Mouse (Mus musculus) spleen, adult 2 months (tissue): ENCODE results near the gene Akap11. TPM values are rescaled to one million over a fixed set of nuclear protein-coding genes. Genes with fewer than 3 reads are reported as not detected.
"Not testable (repeated sequence)": the region's sequence is repeated elsewhere in the genome, so short reads cannot be mapped to it uniquely, and the experiment has no call there.

Experiments
- DNase-seq, 2 experiments: peaks; one replicate each; pipeline versions ENCODE4 v3.0.0 to v3.0.0-alpha.2; 2012 to 2021; ENCODE audit warnings: low spot score in 2 of 2, low read depth in 1 of 2
- H3K27ac ChIP-seq: fragments of 200-500 bp; 2 replicates; pipeline ENCODE4 v1.5.1; 2012; ENCODE audit warnings: low read length, inconsistent platforms; ENCODE audit not compliant: insufficient read depth
- H3K27me3 ChIP-seq: fragments of 200-500 bp; 2 replicates; pipeline ENCODE4 v1.6.1; 2012; ENCODE audit warnings: mild to moderate bottlenecking, moderate library complexity, low read length, inconsistent platforms; ENCODE audit not compliant: control insufficient read depth, insufficient read depth
- H3K36me3 ChIP-seq: fragments of 200-500 bp; 2 replicates; pipeline ENCODE4 v1.6.1; 2012; ENCODE audit warnings: mild to moderate bottlenecking, low read length, inconsistent platforms; ENCODE audit not compliant: control insufficient read depth, insufficient read depth
- H3K4me1 ChIP-seq: fragments of 200-500 bp; 2 replicates; pipeline ENCODE4 v1.6.1; 2011; ENCODE audit warnings: inconsistent platforms; ENCODE audit not compliant: control insufficient read depth, insufficient read depth, insufficient read length
- H3K4me3 ChIP-seq: fragments of 200-500 bp; 2 replicates; pipeline ENCODE4 v1.5.1; 2011; ENCODE audit warnings: mild to moderate bottlenecking, inconsistent platforms; ENCODE audit not compliant: insufficient read depth, insufficient read length; ENCODE audit errors: extremely low read depth
- CTCF ChIP-seq: fragments of 200-500 bp; IDR thresholded peaks from 2 replicates; pipeline ENCODE4 v1.5.1; 2011; ENCODE audit warnings: mild to moderate bottlenecking, inconsistent platforms; ENCODE audit not compliant: insufficient read depth, insufficient read length, insufficient replicate concordance; ENCODE audit errors: extremely low read depth
- POLR2A ChIP-seq: fragments of 200-500 bp; IDR thresholded peaks from 2 replicates; pipeline ENCODE4 v1.6.1; 2011; ENCODE audit warnings: low read depth, low read length, inconsistent platforms
- WGBS: fragments of 180-500 bp; shearing (Covaris S2); methylation state at CpG from one replicate; pipeline ENCODE4 v1.1.7; 2018; 5-methylcytosine and 5-hydroxymethylcytosine counted together
- polyA plus RNA-seq: library from polyadenylated mRNA; depleted of rRNA; stranded (reverse); fragments of >200 nt; gene quantifications from 2 replicates; pipeline ENCODE4 v1.2.3, GENCODE M21; 2012

Gene Akap11
- polyA plus RNA-seq, 1 experiment = 3.1 TPM

DNA sequence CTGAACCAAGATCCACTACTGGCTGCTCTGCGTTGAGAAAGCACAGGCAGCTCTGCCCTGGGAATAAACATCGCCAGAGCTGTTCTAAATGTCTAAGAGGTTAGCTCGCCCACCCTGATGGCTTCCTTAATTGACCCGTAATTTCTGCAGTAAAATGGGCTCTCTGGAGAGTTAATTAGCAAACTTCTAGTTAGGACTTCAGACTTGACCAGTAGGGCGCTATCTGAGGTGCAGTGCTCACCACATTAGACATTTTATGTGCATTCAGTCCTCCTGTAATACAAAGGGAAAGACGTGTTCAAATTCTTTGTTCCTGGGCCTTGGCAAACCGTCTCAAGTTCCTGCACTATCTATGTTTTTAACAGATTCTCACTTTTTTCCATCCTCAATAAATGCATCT is 26.6 kb upstream of the Akap11 start:
- no peak for DNase-seq
- H3K4me1 ChIP-seq = no peaks in the 10 kb centered on the region
- H3K27ac ChIP-seq = no peak overlapping the region
- 92% methylated on average over 7 of the region's 7 CpGs for WGBS
- TF ChIP-seq CTCF (no peak), POLR2A (no peak)
- no peaks in the 10 kb centered on the region for H3K27me3 ChIP-seq
- H3K4me3 ChIP-seq = no peak overlapping the region
- H3K36me3 ChIP-seq = no peaks in the 10 kb centered on the region

DNA sequence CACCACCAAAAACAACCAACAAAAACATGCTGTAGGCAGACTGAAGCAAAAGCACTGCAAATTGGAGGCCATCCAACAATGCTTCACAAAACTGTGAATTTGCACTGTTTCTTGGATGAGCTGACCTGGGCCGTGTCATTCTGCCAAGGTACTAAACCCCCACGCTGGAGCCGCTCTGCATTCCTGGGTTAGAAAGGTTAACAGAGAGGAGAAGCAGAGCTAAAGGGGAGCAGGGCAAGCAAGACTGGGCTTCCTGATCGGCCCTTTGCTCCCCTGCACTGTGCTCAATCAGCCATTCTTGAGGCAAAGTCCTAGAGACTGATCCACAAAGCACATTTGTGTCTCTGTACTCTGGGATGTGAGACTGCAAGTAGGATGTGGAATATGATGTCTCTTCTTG is 25.5 kb upstream of the Akap11 start:
- Histone ChIP-seq H3K4me3 (no peak overlapping the region), H3K27ac (no peak overlapping the region)
- no peak for DNase-seq

DNA sequence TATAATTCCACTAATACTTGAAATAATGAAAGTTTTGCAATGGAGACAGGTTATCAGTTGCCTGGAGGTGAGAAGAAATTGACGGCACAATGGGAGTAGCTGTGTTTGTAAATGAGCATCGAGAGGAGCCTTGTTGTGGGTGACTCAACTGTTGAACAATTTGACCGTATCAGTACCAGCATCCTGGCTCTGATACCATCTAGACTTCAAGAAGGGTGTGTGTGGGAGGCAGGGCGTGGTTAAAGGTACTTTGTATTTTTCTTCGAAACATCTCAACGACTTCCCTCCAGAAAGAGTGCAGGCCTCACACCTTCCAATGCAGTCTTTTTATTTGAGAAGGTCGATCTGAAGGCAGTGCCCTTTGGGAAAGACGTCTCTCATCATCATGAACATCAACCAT is 22.4 kb upstream of the Akap11 start:
- no peaks in the 10 kb centered on the region for H3K4me1 ChIP-seq
- H3K27ac ChIP-seq = no peak overlapping the region
- DNase-seq = no peak
- WGBS = 69% methylated on average over 8 of the region's 8 CpGs
- H3K36me3 ChIP-seq = no peaks in the 10 kb centered on the region
- no peak overlapping the region for H3K4me3 ChIP-seq
- TF ChIP-seq CTCF (no peak), POLR2A (no peak)
- H3K27me3 ChIP-seq = no peaks in the 10 kb centered on the region

More for the DNA sequence above, 25.5 kb upstream of the Akap11 start:
- TF ChIP-seq CTCF (no peak), POLR2A (no peak)
- Histone ChIP-seq H3K36me3 (no peaks in the 10 kb centered on the region), H3K27me3 (no peaks in the 10 kb centered on the region), H3K4me1 (no peaks in the 10 kb centered on the region)
- 84% methylated on average over 4 of the region's 4 CpGs for WGBS

DNA sequence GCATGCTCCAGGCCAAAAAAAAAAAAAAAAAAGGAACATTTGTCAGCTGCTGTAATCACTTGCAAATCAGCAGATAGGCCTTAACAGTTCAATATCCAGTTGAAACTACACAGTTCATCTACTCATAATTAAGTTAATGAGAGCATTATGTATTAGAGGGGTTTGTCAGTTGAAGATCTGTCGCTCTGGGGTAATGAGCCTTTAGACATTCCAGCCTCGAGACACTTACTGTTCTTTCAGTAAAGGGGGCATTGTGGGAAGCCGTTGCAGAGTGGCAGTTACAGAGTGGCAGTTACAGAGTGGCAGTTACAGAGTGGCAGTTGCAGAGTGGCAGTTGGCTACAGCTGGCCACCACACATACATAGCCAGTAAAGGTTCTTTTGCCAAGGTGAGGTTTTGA is 18.2 kb upstream of the Akap11 start:
- H3K4me3 ChIP-seq, H3K27ac ChIP-seq, H3K4me1 ChIP-seq, H3K36me3 ChIP-seq, H3K27me3 ChIP-seq, DNase-seq: not testable (repeated sequence)
- WGBS = 73% methylated on average over 3 of the region's 3 CpGs

DNA sequence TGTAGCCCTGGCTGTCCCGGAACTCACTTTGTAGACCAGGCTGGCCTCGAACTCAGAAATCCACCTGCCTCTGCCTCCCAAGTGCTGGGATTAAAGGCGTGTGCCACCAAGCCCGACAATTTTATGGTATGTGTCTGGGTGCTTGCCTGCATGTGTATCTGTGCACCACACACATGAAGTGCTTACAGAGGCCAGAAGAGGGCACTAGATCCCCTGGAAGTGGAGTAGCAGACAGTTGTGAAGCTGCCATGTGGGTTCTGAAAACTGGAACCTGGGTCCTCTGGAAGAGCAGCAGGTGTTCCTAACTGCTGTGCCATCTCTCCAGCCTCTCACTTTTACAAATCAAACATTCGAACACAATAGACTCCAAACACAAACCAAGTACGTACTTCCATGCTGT is 17.1 kb upstream of the Akap11 start:
- no peaks in the 10 kb centered on the region for H3K36me3 ChIP-seq
- no peak for DNase-seq
- H3K27me3 ChIP-seq = no peaks in the 10 kb centered on the region
- 92% methylated on average over 6 of the region's 6 CpGs for WGBS
- H3K4me1 ChIP-seq = no peaks in the 10 kb centered on the region
- TF ChIP-seq CTCF = no peak
- no peak for TF ChIP-seq POLR2A
- no peak overlapping the region for H3K27ac ChIP-seq
- no peak overlapping the region for H3K4me3 ChIP-seq

DNA sequence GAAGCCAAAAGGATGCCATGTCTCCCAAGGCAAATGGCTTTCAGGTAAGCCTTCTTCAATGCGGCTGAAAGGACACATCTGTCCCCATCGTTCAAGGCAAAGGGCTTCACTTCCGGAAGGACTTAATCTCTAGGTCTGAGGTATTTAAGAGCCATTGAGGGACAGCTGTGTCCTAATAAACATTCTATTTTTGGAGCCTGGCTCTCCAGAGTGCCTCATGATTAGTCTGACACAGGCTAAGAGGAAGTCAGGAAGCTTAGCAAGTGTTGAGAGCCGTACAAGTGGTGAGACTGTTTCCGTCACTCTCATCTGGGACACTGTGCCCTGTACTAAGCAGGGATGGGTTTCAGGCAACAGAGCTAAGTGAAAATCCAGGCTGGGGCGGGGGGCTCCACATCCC is 12.2 kb upstream of the Akap11 start:
- H3K4me1 ChIP-seq = no peaks in the 10 kb centered on the region
- TF ChIP-seq CTCF (no peak), POLR2A (no peak)
- 36% methylated on average over 6 of the region's 6 CpGs for WGBS
- H3K36me3 ChIP-seq = no peaks in the 10 kb centered on the region
- no peak overlapping the region for H3K27ac ChIP-seq
- DNase-seq = no peak
- H3K4me3 ChIP-seq = no peak overlapping the region
- H3K27me3 ChIP-seq = no peaks in the 10 kb centered on the region

DNA sequence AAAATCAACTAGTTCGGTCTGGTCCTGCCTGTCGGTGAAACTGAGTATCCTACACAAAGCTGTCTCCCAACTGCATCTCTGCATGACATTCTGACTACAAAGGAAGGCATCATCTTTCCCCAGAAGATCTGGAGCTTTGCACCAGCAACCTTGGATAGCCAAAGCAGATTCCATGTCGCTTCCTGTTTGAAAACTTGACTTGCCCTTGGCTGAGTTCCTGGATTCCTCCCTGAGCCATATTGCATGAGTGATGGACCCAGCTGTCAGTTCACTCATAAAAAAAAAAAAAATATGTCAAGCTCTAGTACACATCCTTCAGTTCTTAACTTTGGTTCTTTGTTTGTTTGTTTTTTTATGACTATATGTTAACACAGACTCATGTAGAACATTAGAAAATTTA is 4.7 kb upstream of the Akap11 start:
- 93% methylated on average over 3 of the region's 3 CpGs for whole genome bisulfite sequencing
- no peak for TF ChIP-seq POLR2A
- TF ChIP-seq CTCF = no peak
- no peak for DNase-seq
- Histone ChIP-seq H3K27me3 (no peaks in the 10 kb centered on the region), H3K36me3 (no peaks in the 10 kb centered on the region), H3K4me1 (no peaks in the 10 kb centered on the region; the same call in 1 of the 2 replicates), H3K27ac (no peak overlapping the region), H3K4me3 (no peak overlapping the region)

DNA sequence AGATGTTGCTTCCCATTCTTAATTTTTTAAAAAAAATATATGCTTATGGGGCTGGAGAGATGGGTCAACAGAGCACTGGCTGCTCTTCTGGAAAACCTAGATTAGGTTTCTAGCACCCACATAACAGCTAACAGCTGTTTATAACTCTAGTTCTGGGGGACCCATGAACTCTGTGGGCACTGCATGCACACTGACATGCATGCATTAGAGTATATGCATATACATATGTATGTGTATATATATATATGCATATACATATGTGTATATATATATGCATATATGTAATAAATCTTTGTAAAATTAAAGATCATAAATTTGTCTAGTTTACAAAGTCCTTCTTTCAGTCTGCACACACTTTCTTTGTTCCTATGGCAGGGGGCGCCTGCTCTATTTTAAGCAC is 3.2 kb upstream of the Akap11 start:
- Histone ChIP-seq H3K27me3 (no peaks in the 10 kb centered on the region), H3K36me3 (no peaks in the 10 kb centered on the region), H3K4me1 (no peaks in the 10 kb centered on the region; the same call in 1 of the 2 replicates), H3K4me3 (no peak overlapping the region), H3K27ac (no peak overlapping the region)
- WGBS = 93% methylated on average over 1 of the region's 1 CpGs
- TF ChIP-seq POLR2A = no peak
- TF ChIP-seq CTCF = no peak
- no peak for DNase-seq
